Mouse (Mus musculus) liver, embryonic 16.5 days (tissue): ENCODE data around the gene Ak4. TPM values are rescaled to one million over a fixed set of nuclear protein-coding genes. Genes with fewer than 3 reads are reported as not detected.
A peak's percentile ranks its signal among the peaks of the same experiment; 100 is the strongest.

Experiments used
- ATAC-seq: fragments of 200-750 bp; cut with Nextera tagmentation; 2 replicates; pipeline ENCODE4 v1.8.0; 2017; ENCODE audit warnings: low read depth, mild to moderate bottlenecking, moderate number of reproducible peaks, moderate library complexity
- H3K27ac ChIP-seq: fragments of 300-500 bp; sonication (generic); 2 replicates; pipeline ENCODE4 v1.5.1; 2014; ENCODE audit warnings: mild to moderate bottlenecking, low read length
- H3K27me3 ChIP-seq: fragments of 300-500 bp; sonication (generic); 2 replicates; pipeline ENCODE4 v1.6.1; 2014; ENCODE audit warnings: low read depth, low read length, mixed read lengths; ENCODE audit not compliant: control insufficient read depth, insufficient read depth
- H3K36me3 ChIP-seq: fragments of 300-500 bp; sonication (generic); 2 replicates; pipeline ENCODE4 v1.6.1; 2014; ENCODE audit warnings: mild to moderate bottlenecking; ENCODE audit not compliant: control insufficient read depth, insufficient read depth
- H3K4me1 ChIP-seq: fragments of 300-500 bp; sonication (generic); 2 replicates; pipeline ENCODE4 v1.6.1; 2014; ENCODE audit warnings: low read depth, low read length, mixed read lengths; ENCODE audit not compliant: control insufficient read depth
- H3K4me2 ChIP-seq: fragments of 300-500 bp; sonication (generic); 2 replicates; pipeline ENCODE4 v1.6.1; 2014; ENCODE audit warnings: low read depth, low read length, mixed read lengths
- H3K4me3 ChIP-seq: fragments of 300-500 bp; sonication (generic); 2 replicates; pipeline ENCODE4 v1.5.1; 2014; ENCODE audit warnings: low read depth, mild to moderate bottlenecking, low read length
- H3K9ac ChIP-seq: fragments of 300-500 bp; sonication (generic); 2 replicates; pipeline ENCODE4 v1.6.1; 2014; ENCODE audit warnings: low read depth, low read length
- H3K9me3 ChIP-seq: fragments of 300-500 bp; sonication (generic); replicated peaks from 2 replicates; pipeline ENCODE4 v1.6.1; 2016; ENCODE audit warnings: low read length; ENCODE audit not compliant: control insufficient read depth
- WGBS: fragments of 180-500 bp; shearing (Covaris S2); extraction: QIAGEN DNeasy Blood & Tissue Kit; methylation state at CpG from one replicate; pipeline ENCODE4 v1.1.7; 2014; ENCODE audit not compliant: insufficient replicate concordance; 5-methylcytosine and 5-hydroxymethylcytosine counted together
- polyA plus RNA-seq: library from polyadenylated mRNA; unstranded; fragments of >200 nt; fragmentation: Nextera tagmentation; extraction: Ambion mirVana; gene quantifications from 2 replicates; pipeline ENCODE4 v1.2.1, GENCODE M21; 2015

Gene Ak4
- polyA plus RNA-seq, result 21.1 and 24.3 TPM in 2 replicates

GRCm38 (mm10) chr4:101419151-101419910 is at the start of gene Ak4:
Gene Ak4, plus strand, starts transcription at chr4:101419277.
- ATAC-seq, result peak; percentile 86
- H3K4me3 ChIP-seq, result peak within 1 kb of the TSS; percentile 65
- H3K27me3 ChIP-seq, result peaks cover 21% of the 10 kb centered on the region
- H3K9me3 ChIP-seq, result no peaks in the 10 kb centered on the region
- no peaks in the 10 kb centered on the region for H3K36me3 ChIP-seq
- H3K27ac ChIP-seq, result peak within 1 kb of the TSS; percentile 72
- WGBS, result under 1% methylated on average over 64 of the region's 74 CpGs
- no peaks in the 10 kb centered on the region; the same call in 1 of the 2 replicates for H3K4me1 ChIP-seq
- peak within 1 kb of the TSS; percentile 70 for H3K9ac ChIP-seq
- peak within 1 kb of the TSS; percentile 80 for H3K4me2 ChIP-seq

DNA sequence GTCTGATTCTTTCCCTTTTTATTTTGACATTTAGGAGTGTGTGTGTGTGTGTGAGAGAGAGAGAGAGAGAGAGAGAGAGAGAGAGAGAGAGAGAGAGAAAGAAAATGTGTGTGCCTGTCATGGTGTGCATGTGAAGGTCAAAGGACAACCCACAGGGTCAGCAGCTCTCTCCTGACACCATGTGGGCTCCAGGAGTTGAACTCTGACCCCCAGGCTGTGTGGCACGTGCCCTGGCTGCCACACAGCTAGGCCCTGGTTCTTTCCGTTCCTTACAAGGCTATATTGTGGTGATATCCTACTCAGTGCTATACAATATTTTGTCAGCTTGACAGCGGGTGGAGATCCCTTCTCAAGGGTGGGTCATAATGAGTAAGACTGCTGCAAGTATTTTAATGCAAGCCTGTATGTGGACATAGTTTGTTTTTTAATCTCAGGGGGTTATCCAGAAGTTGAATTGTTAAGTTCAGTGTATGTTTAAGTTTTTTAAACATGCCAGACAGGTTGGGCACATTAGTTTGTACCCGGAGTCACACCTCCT is 49.3 kb upstream of the Ak4 start:
- 68% methylated on average over 4 of the region's 4 CpGs for WGBS
- Histone ChIP-seq H3K27me3 (no peaks in the 10 kb centered on the region), H3K27ac (no peak overlapping the region), H3K36me3 (no peaks in the 10 kb centered on the region), H3K4me3 (no peak overlapping the region), H3K4me2 (no peak overlapping the region), H3K9ac (no peak overlapping the region), H3K9me3 (no peaks in the 10 kb centered on the region), H3K4me1 (no peaks in the 10 kb centered on the region)
- ATAC-seq, result 0 out of 2 replicates have a peak, but pooled peaks have one; percentile 56

DNA sequence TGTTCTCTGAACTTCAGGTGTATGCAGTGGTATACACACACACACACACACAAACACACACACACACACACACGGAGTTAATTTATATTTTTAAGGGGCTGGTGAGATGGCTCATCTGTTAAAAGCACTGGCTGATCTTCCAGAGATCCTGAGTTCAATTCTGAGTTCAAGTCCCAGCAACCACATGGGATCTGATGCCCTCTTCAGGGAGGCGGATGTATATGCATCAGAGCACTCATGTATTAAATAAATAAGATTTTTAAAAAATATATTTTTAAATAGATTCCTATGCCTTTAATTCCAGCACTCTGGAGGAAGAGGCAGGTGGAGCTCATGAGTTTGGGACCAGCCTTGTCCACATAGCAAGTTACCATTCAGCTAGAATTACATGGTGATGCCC is 46.8 kb upstream of the Ak4 start:
- Histone ChIP-seq H3K4me3 (no peak overlapping the region), H3K9me3 (no peaks in the 10 kb centered on the region), H3K4me2 (no peak overlapping the region), H3K36me3 (no peaks in the 10 kb centered on the region), H3K9ac (no peak overlapping the region), H3K4me1 (no peaks in the 10 kb centered on the region), H3K27ac (no peak overlapping the region), H3K27me3 (no peaks in the 10 kb centered on the region)
- 40% methylated on average over 2 of the region's 2 CpGs for WGBS
- ATAC-seq, result no peak

GRCm38 (mm10) chr4:101372751-101373150 is 46.3 kb upstream of the Ak4 start:
- Histone ChIP-seq H3K36me3 (no peaks in the 10 kb centered on the region), H3K4me1 (no peaks in the 10 kb centered on the region), H3K9ac (no peak overlapping the region), H3K4me2 (no peak overlapping the region), H3K27me3 (no peaks in the 10 kb centered on the region), H3K4me3 (no peak overlapping the region), H3K9me3 (no peaks in the 10 kb centered on the region), H3K27ac (no peak overlapping the region)
- 81% methylated on average over 6 of the region's 6 CpGs for WGBS
- no peak for ATAC-seq

- no peak for ATAC-seq
- Histone ChIP-seq H3K36me3 (no peaks in the 10 kb centered on the region), H3K4me2 (no peak overlapping the region), H3K9ac (no peak overlapping the region), H3K27ac (no peak overlapping the region), H3K9me3 (no peaks in the 10 kb centered on the region), H3K4me3 (no peak overlapping the region), H3K4me1 (no peaks in the 10 kb centered on the region), H3K27me3 (no peaks in the 10 kb centered on the region)
- WGBS, result 54% methylated on average over 8 of the region's 8 CpGs
These were observed 45.0 kb upstream of the Ak4 start for GRCm38 (mm10) chr4:101374104-101374503.

- Histone ChIP-seq H3K9me3 (no peaks in the 10 kb centered on the region), H3K4me2 (no peak overlapping the region), H3K9ac (no peak overlapping the region), H3K4me1 (no peaks in the 10 kb centered on the region), H3K36me3 (no peaks in the 10 kb centered on the region), H3K4me3 (no peak overlapping the region), H3K27me3 (no peaks in the 10 kb centered on the region), H3K27ac (no peak overlapping the region)
- 58% methylated on average over 4 of the region's 4 CpGs for WGBS
- ATAC-seq, result no peak
These were observed 42.2 kb upstream of the Ak4 start for GRCm38 (mm10) chr4:101376835-101377234.

DNA sequence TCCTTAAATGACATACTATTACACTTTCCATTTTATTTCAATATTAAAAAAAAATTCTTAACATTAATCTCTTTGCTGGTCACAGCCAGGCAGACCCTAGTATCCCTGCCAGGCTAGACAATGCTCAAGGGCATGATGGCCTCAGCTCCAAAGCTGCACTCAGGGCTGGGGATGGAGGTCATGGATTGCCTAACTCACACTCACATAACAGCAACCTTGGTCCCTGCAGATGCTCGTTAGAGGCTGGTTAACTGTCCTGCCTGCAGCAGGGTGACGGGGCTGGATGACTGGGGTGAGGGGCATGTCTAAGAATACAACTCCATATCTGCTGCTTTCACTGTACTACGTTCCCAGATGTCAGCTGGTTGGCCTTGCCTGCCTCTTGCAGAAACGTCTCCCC is 40.8 kb upstream of the Ak4 start:
- WGBS, result 36% methylated on average over 4 of the region's 4 CpGs
- H3K9me3 ChIP-seq, result no peaks in the 10 kb centered on the region
- no peak for ATAC-seq
- no peaks in the 10 kb centered on the region for H3K36me3 ChIP-seq
- H3K9ac ChIP-seq, result no peak overlapping the region
- no peak overlapping the region for H3K4me3 ChIP-seq
- no peak overlapping the region for H3K27ac ChIP-seq
- H3K4me1 ChIP-seq, result no peaks in the 10 kb centered on the region
- H3K4me2 ChIP-seq, result no peak overlapping the region
- H3K27me3 ChIP-seq, result no peaks in the 10 kb centered on the region

GRCm38 (mm10) chr4:101378778-101379177 is 40.3 kb upstream of the Ak4 start:
- no peaks in the 10 kb centered on the region for H3K9me3 ChIP-seq
- H3K4me3 ChIP-seq, result no peak overlapping the region
- H3K27ac ChIP-seq, result no peak overlapping the region
- no peaks in the 10 kb centered on the region for H3K36me3 ChIP-seq
- H3K4me1 ChIP-seq, result no peaks in the 10 kb centered on the region
- no peak for ATAC-seq
- WGBS, result 69% methylated on average over 4 of the region's 4 CpGs
- H3K4me2 ChIP-seq, result no peak overlapping the region
- no peak overlapping the region for H3K9ac ChIP-seq
- H3K27me3 ChIP-seq, result no peaks in the 10 kb centered on the region

- Histone ChIP-seq H3K4me1 (no peaks in the 10 kb centered on the region), H3K4me3 (no peak overlapping the region), H3K27ac (no peak overlapping the region), H3K36me3 (no peaks in the 10 kb centered on the region), H3K27me3 (no peaks in the 10 kb centered on the region), H3K9me3 (no peaks in the 10 kb centered on the region), H3K4me2 (no peak overlapping the region), H3K9ac (no peak overlapping the region)
- no peak for ATAC-seq
- 26% methylated on average over 2 of the region's 2 CpGs for whole genome bisulfite sequencing
These were observed 34.1 kb upstream of the Ak4 start for GRCm38 (mm10) chr4:101385002-101385401.
